Mouse (Mus musculus) midbrain, embryonic 10.5 days (tissue): Measurements from ENCODE around the gene Pigm. TPM values are rescaled to one million over a fixed set of nuclear protein-coding genes. Genes with fewer than 3 reads are reported as not detected.
A peak's percentile ranks its signal among the peaks of the same experiment; 100 is the strongest.

Experiments used
- DNase-seq: peaks from one replicate; pipeline ENCODE4 v3.0.0-alpha.2; 2017; ENCODE audit warnings: low spot score
- H3K27ac ChIP-seq: fragments of 300-500 bp; sonication (generic); replicated peaks from 2 replicates; pipeline ENCODE4 v1.5.1; 2016; ENCODE audit warnings: mild to moderate bottlenecking
- H3K27me3 ChIP-seq: fragments of 300-500 bp; sonication (generic); 2 replicates; pipeline ENCODE4 v1.6.1; 2016; ENCODE audit warnings: low read depth, mild to moderate bottlenecking; ENCODE audit not compliant: poor library complexity, severe bottlenecking
- H3K36me3 ChIP-seq: fragments of 300-500 bp; sonication (generic); 2 replicates; pipeline ENCODE4 v1.6.1; 2016; ENCODE audit warnings: mild to moderate bottlenecking, moderate library complexity
- H3K4me1 ChIP-seq: fragments of 300-500 bp; sonication (generic); 2 replicates; pipeline ENCODE4 v1.6.1; 2016
- H3K4me3 ChIP-seq: fragments of 300-500 bp; sonication (generic); 2 replicates; pipeline ENCODE4 v1.5.1; 2016; ENCODE audit warnings: mild to moderate bottlenecking, moderate library complexity
- H3K9me3 ChIP-seq: fragments of 300-500 bp; sonication (generic); replicated peaks from 2 replicates; pipeline ENCODE4 v1.6.1; 2016; ENCODE audit warnings: mild to moderate bottlenecking
- WGBS: fragments of 180-500 bp; shearing (Covaris S2); methylation state at CpG from one replicate; pipeline ENCODE4 v1.1.7; 2016; 5-methylcytosine and 5-hydroxymethylcytosine counted together
- polyA plus RNA-seq: library from polyadenylated mRNA; unstranded; fragments of >200 nt; fragmentation: Nextera tagmentation; extraction: Ambion mirVana; gene quantifications from 2 replicates; pipeline ENCODE4 v1.2.1, GENCODE M21; 2016

Gene Pigm
- polyA plus RNA-seq, 1 experiment from 2014 or later, result 9.3 TPM

DNA sequence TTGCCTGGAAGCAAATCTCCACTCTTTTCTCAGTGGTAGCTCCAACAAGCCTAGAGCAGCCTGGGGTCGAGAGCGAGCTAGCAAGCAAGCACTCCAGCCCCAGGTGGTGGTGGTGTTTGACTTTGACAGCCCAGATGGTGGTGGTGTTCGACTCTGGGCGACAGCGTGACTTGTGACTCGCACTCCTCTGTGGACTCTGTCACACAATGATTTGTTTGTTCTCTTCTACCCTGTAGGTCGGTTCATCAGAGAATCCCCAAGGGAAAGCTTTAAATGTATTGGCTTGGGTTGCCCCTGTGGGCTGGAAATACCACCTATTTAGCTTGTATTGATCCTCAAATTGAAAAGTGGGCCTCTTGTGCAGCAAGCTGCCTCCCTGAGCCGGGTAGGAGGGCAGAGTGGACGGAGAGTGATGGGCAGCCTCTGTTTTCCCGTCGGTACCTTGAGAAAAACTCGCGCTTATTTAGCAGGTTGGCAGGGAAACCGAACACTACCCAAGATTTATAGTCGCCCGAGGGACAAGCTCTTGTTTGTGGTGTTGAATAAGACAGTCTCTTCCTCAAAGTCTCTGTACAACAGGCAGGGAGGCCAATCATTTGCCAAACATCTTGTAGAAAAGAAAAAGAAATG is 29.8 kb downstream of the Pigm start:
- Histone ChIP-seq H3K36me3 (no peaks in the 10 kb centered on the region), H3K4me3 (no peak overlapping the region), H3K27me3 (peaks cover 4% of the 10 kb centered on the region; the same call in 1 of the 2 replicates), H3K27ac (no peak overlapping the region), H3K4me1 (peaks cover 8% of the 10 kb centered on the region), H3K9me3 (no peaks in the 10 kb centered on the region)
- WGBS, result 67% methylated on average over 16 of the region's 16 CpGs
- no peak for DNase-seq

DNA sequence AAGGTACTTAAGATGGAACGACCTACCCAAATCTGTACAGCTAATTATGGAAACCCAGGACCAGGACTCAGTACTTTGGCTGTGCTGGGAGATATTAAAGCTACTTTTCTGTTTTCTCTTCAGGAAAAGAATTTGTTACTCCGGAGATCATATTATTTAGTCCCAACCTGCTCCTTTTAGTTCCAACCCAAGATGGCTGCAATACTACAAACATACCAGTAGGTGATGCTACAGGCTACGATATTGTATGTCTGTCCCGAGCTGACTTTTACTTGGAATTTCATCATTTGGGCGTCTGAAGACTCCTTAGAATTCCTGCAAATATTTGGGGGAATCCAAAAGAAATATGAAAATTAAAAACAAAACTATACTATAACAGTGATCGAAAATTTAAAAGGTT is 32.6 kb downstream of the Pigm start:
- Histone ChIP-seq H3K4me3 (no peak overlapping the region), H3K4me1 (peaks cover 8% of the 10 kb centered on the region), H3K9me3 (no peaks in the 10 kb centered on the region), H3K27me3 (peaks cover 8% of the 10 kb centered on the region), H3K36me3 (no peaks in the 10 kb centered on the region), H3K27ac (no peak overlapping the region)
- 14% methylated on average over 6 of the region's 6 CpGs for WGBS
- no peak for DNase-seq

DNA sequence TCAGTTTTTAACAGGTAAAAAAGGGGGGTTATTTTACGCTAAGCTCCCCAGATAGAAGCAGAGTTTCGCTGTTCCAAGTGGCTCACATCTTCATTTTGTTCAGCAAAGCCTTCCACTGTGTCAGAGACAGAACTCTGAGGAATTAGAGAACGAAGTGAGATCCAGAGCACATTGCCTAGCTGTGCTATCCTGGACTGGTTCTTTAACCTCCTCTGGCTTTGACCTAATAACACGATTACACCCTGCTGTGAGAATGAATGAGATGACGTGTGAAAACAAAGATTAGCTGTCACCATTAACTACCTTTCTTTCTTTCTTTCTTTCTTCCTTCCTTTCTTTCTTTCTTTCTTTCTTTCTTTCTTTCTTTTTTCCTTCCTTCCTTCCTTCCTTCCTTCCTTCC is 33.1 kb downstream of the Pigm start:
- Histone ChIP-seq H3K4me1 (peaks cover 8% of the 10 kb centered on the region), H3K27me3 (peaks cover 8% of the 10 kb centered on the region), H3K27ac (no peak overlapping the region), H3K36me3 (no peaks in the 10 kb centered on the region), H3K9me3 (no peaks in the 10 kb centered on the region), H3K4me3 (no peak overlapping the region)
- DNase-seq, result no peak
- 12% methylated on average over 5 of the region's 5 CpGs for WGBS

GRCm38 (mm10) chr1:172410806-172411205 is 34.5 kb downstream of the Pigm start:
- peak; percentile 60 for DNase-seq
- no peak overlapping the region for H3K4me3 ChIP-seq
- no peak overlapping the region for H3K27ac ChIP-seq
- H3K27me3 ChIP-seq, result peaks cover 8% of the 10 kb centered on the region
- H3K4me1 ChIP-seq, result peaks cover 8% of the 10 kb centered on the region
- H3K9me3 ChIP-seq, result no peaks in the 10 kb centered on the region
- 9% methylated on average over 4 of the region's 4 CpGs for WGBS
- H3K36me3 ChIP-seq, result no peaks in the 10 kb centered on the region

DNA sequence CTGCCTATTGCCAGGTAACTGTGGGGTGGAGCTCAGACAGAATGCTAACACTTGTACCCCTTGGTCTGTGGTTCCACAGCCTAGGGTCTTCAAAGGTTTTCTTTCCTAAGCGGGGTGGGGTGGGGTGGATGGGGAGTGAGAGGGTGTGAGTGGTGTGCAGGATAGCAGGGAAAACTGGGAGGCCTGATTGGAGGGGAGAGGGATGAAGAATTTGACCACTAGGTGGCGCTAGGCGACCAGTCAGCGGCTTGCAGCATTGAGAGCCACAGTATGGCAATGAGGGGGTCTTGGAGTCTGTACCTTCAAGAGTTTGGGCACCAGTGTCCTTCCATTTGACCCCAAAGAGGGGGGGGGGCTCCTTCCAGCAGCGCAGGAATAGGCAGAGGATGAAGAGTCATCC is 35.9 kb downstream of the Pigm start:
- peak; percentile 83 for DNase-seq
- WGBS, result 0% methylated on average over 5 of the region's 5 CpGs
- 0 out of 2 replicates have a peak, but pooled peaks cover 3% of the 10 kb centered on the region for H3K4me1 ChIP-seq
- H3K27me3 ChIP-seq, result peaks cover 8% of the 10 kb centered on the region
- H3K4me3 ChIP-seq, result no peak overlapping the region
- no peaks in the 10 kb centered on the region for H3K9me3 ChIP-seq
- H3K36me3 ChIP-seq, result no peaks in the 10 kb centered on the region
- no peak overlapping the region for H3K27ac ChIP-seq

GRCm38 (mm10) chr1:172413491-172414230 is 37.3 kb downstream of the Pigm start:
- Histone ChIP-seq H3K9me3 (no peaks in the 10 kb centered on the region), H3K27ac (no peak overlapping the region), H3K27me3 (peaks cover 4% of the 10 kb centered on the region; the same call in 1 of the 2 replicates), H3K36me3 (no peaks in the 10 kb centered on the region), H3K4me3 (no peak overlapping the region), H3K4me1 (peaks cover 7% of the 10 kb centered on the region)
- 89% methylated on average over 4 of the region's 4 CpGs for WGBS
- peak; percentile 7 for DNase-seq

GRCm38 (mm10) chr1:172414231-172414585 is 37.9 kb downstream of the Pigm start:
- Histone ChIP-seq H3K27ac (no peak overlapping the region), H3K36me3 (no peaks in the 10 kb centered on the region), H3K9me3 (no peaks in the 10 kb centered on the region), H3K4me3 (no peak overlapping the region), H3K4me1 (peaks cover 7% of the 10 kb centered on the region), H3K27me3 (peaks cover 4% of the 10 kb centered on the region; the same call in 1 of the 2 replicates)
- DNase-seq, result no peak
- 88% methylated on average over 6 of the region's 6 CpGs for WGBS

DNA sequence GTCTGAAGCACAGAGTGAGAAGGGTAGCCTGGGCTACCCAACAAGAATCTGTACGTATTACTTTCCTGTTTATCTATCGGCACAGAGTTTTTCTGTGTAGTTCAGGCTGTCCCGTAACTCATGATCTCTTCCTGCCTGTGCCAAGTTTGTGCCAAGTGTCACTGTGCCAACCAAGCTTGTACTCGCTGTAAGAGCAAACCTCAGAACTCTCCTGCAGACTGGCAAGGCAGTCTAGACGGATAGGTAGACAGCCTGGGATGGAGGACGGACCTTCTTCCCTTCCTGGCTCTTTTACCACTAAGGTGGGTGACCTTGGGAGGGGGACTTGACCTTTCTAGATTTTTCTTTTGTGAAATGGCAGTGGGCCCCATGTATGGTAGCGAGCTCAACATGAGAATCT is 38.7 kb downstream of the Pigm start:
- 84% methylated on average over 7 of the region's 7 CpGs for WGBS
- peaks cover 4% of the 10 kb centered on the region for H3K4me1 ChIP-seq
- H3K9me3 ChIP-seq, result no peaks in the 10 kb centered on the region
- no peak overlapping the region for H3K27ac ChIP-seq
- no peak for DNase-seq
- no peaks in the 10 kb centered on the region for H3K36me3 ChIP-seq
- no peak overlapping the region for H3K4me3 ChIP-seq
- peaks cover 4% of the 10 kb centered on the region; the same call in 1 of the 2 replicates for H3K27me3 ChIP-seq

DNA sequence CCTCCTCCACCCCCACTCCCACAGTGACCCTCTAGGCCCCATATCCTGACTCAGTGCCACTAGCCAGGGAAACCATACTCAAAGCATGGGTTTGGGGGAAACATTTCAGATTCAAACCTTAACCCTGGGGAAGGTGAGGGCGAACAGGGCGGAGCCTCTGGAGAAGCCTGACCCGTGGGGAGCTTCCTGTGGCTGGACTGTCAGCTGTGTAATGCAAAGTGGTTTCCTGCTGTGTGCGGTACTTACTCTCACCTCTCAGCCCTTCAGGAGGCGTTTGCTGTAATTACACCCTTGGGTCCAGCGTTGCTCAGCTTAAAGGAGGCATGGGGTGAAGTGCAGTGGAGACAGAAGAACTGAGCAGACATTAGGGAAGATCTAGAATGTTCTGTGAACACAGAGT is 41.8 kb downstream of the Pigm start:
- no peaks in the 10 kb centered on the region for H3K36me3 ChIP-seq
- no peak for DNase-seq
- no peaks in the 10 kb centered on the region for H3K27me3 ChIP-seq
- H3K4me3 ChIP-seq, result no peak overlapping the region
- H3K4me1 ChIP-seq, result peaks cover 4% of the 10 kb centered on the region
- 11% methylated on average over 6 of the region's 6 CpGs for WGBS
- H3K27ac ChIP-seq, result no peak overlapping the region
- no peaks in the 10 kb centered on the region for H3K9me3 ChIP-seq

DNA sequence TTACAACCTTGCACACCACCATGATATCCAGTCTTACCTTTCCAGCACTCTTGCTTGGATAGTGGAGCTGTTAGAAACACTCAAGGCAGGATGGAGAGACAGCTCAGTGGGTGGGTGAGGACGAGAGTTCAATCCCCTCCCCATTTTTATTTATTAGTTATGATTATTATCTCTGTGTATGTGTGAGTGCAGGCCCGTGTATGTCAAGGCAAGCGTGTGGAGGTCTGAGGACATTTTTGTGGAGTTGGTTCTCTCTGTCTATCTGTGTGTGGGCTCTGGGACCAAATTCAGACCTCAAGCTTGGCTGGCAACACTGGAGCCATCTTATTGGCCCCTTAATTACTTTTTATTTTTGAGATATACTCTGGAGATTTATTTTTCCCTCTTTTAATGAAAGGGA is 42.3 kb downstream of the Pigm start:
- H3K9me3 ChIP-seq, result no peaks in the 10 kb centered on the region
- H3K4me1 ChIP-seq, result peaks cover 4% of the 10 kb centered on the region
- 82% methylated on average over 3 of the region's 3 CpGs for WGBS
- H3K36me3 ChIP-seq, result no peaks in the 10 kb centered on the region
- no peak overlapping the region for H3K4me3 ChIP-seq
- no peak overlapping the region for H3K27ac ChIP-seq
- DNase-seq, result no peak
- H3K27me3 ChIP-seq, result no peaks in the 10 kb centered on the region

DNA sequence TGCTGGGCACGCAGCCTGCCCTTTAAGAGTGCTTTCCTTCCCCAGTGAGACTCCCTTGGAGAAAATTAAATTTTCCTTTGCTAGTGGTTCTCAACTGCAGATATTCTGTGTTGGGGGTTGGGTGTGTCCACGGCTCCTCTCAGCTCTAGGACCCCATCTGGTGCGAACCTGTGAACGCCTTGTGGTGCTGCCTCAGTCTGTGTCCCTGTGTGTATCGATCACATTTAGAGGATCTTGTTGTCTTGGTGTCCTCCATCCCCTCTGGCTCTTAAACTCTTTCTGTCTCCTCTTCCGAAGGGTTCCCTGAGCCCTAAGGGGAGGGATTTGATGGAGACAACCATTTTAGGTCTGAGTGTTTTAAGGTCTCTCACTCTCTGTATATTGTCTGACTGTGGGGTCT is 43.8 kb downstream of the Pigm start:
- no peaks in the 10 kb centered on the region for H3K36me3 ChIP-seq
- WGBS, result 87% methylated on average over 6 of the region's 6 CpGs
- no peaks in the 10 kb centered on the region for H3K27me3 ChIP-seq
- no peak for DNase-seq
- peaks cover 4% of the 10 kb centered on the region for H3K4me1 ChIP-seq
- no peak overlapping the region for H3K27ac ChIP-seq
- no peaks in the 10 kb centered on the region for H3K9me3 ChIP-seq
- no peak overlapping the region for H3K4me3 ChIP-seq

GRCm38 (mm10) chr1:172423393-172423792 is 47.0 kb downstream of the Pigm start:
- Histone ChIP-seq H3K36me3 (no peaks in the 10 kb centered on the region), H3K4me3 (no peak overlapping the region), H3K27ac (no peak overlapping the region), H3K9me3 (no peaks in the 10 kb centered on the region), H3K27me3 (no peaks in the 10 kb centered on the region), H3K4me1 (no peaks in the 10 kb centered on the region; the same call in 1 of the 2 replicates)
- DNase-seq, result no peak
- WGBS, result 47% methylated on average over 1 of the region's 1 CpGs

- Histone ChIP-seq H3K27me3 (no peaks in the 10 kb centered on the region), H3K36me3 (no peaks in the 10 kb centered on the region), H3K9me3 (no peaks in the 10 kb centered on the region), H3K4me1 (no peaks in the 10 kb centered on the region), H3K4me3 (no peak overlapping the region), H3K27ac (no peak overlapping the region)
- DNase-seq, result no peak
- WGBS, result 56% methylated on average over 1 of the region's 1 CpGs
These were observed 50.1 kb downstream of the Pigm start for GRCm38 (mm10) chr1:172426419-172426818.
